Mouse (Mus musculus): Measurements from ENCODE around the gene Sp140.
"Not testable (repeated sequence)": the region's sequence is repeated elsewhere in the genome, so short reads cannot be mapped to it uniquely, and the experiment has no call there.

Gene Sp140

DNA sequence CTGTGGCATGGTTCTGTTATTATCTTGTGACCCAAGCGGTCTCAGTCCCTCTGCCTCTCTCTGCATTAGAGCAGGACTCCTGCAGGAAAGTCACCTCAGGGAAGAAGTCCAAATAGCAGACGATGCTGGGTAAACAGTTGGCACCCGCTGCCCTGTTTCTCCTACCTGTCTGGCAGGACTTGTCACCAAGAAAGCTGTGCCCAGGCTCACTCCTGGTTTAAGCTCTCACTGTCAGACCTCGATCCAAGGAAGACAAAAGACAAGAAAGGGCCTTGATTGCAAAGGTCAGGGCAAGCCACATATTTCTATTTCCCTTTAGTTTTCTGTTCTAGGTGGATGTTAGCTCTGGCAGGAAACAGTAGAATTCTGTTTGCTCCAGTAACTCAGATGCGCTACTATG lies 50.3 kb downstream of the Sp140 start:
- DNase-seq: not testable (repeated sequence)

DNA sequence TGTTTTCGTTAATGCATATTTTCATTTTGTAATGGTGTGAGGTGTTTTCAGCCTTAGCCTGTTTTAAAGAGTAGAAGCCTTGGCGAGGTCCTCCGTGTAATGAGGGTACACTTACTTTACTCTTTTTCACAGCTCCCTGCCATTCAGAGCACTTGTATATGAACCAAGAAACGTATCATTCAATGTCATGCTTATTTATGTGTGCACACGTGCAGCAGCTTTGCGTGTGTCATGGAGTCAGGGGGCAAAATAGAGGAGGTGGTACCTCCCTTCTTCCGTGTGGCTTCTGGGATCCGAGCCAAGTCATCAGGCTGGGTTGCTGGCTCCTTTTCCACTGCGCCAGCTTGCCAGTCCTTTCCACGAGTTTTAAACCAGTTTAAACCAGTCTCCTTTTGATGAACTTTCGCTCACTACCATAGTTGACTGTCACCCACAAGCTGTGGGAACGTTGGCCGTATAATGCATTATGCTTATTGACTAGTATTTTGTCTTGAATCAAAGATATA lies 51.6 kb downstream of the Sp140 start:
- DNase-seq: not testable (repeated sequence)

DNA sequence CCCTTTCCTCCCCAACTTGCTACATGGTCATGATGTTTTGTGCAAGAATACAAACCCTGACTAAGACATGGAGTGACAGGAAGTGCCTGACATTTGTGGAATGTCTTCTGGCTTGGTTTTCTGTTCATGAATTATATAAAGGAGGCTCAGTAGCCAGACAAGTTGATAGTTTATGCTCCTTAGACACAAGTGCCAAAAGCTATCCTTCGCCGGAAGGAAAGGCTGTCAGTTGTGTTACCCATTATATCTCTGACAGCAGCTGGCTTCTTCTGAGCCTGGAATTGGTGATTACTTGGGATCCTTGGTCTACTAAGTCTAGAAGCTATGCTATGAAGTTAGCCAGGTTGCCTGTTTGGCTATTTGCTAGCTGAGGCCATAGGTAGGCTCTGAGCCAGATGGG lies 57.0 kb downstream of the Sp140 start:
- DNase-seq: not testable (repeated sequence)

DNA sequence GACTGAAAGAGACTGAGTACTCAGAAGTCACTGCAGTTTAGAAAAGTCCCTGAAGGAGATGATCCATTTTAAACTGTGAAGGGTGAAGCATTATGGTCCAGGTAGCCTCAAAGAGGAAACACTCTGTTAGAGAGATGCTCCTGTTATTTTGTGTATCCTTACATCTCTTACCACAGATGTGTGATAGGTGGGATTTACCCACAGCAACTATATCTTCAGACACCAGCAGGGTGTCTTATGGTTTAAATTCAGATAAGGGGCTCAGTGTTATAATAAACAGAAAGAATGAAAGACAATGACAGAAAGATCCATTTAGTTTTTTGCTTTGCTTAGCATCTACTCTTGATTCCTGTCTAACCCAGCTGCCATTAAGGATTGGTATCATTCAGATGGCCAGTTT lies 64.1 kb downstream of the Sp140 start:
- no peak for DNase-seq

DNA sequence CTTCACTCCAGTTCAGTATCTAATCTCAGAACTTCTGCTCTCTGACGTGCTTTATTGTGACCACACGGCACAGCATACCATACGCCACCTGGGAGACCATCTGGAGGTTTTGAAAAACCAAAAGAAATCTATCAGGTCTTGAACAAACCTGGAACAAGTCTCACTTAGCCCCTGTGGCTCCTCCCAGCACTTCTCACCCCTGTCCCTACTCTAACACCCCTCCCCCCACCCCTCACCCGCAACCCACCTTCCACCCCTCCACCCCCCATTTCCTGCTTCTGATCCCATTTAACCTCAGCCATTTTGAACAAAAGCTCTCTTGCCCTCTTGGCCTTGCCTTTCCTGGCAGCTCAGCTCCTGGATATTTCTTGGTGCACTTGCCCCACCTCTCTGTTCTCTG lies 80.0 kb downstream of the Sp140 start:
- no peak for DNase-seq

DNA sequence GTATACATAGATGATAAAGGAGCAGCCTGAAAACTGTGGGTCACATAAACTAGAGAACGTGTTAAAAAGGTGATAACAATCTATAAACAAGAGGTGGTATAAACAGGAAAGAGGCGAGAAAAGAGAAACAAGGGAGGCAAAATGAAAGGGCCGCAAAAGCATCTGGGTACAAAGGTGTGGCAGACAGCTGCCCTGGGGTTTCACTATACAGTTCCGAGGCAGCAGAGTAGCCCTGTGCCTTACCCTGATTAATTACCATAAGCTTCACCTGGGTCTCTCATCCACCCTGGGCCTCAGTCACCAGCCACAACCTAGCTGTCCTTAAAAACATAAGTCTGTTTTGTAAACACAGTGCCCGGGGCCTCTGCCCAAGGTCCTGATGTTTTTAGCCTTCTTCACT lies 86.5 kb downstream of the Sp140 start:
- DNase-seq: no peak

DNA sequence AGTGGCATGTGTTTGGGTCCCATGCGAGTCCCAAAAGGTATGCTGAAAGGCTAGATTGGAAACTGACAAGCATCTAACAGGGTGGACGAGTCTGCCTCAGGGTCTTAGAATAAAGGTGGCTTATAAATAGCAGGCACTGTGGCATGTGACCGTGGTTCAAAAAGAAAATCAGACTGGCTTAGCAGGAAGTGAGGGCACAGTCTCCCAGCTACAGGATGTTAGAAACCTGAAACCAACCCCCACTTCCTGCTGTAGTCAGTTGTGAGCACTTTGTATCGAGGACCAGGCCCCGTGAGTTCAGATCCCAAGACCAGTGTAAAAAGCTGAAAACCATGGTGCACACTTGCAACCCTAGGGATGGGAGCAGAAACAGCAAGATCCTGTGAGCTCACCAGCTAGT lies 87.2 kb downstream of the Sp140 start:
- DNase-seq: no peak

DNA sequence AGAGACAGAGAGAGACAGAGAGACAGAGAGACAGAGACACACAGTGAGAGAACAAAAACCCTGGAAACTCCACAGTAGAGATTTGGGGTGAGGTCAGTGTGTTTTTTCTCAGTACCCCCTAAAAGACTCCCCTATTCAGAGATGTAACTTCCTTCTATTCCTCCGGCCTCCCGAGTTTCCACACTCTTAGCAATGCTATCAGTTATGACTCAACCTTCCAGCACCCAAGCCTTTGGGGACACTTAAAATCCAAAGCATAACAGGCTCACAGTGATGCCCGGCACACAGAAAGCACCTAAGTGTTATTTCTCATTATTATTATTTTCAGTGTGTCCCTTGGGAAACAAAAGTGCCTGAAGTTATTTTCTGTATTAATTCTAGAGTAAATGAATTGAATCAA lies 90.4 kb downstream of the Sp140 start:
- DNase-seq: no peak

DNA sequence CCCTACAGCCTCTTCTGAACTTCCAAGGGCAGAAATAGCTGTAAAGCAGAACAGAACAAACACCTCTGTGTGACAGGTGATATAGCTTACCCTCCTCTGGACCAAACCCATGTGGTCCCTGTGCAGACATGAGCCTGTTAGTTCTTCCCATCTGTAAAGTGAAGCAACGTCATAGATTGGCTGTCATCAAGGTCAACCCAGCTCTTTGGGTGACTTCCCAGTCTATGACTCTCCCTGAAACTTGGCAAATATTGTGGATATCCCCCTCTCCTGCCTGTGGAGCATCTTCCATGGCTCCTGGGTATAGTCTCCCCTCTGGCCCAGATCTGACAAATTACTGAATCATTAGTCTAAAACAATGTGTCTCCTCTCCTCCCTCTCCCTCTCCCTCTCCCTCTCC lies 92.1 kb downstream of the Sp140 start:
- DNase-seq: no peak

DNA sequence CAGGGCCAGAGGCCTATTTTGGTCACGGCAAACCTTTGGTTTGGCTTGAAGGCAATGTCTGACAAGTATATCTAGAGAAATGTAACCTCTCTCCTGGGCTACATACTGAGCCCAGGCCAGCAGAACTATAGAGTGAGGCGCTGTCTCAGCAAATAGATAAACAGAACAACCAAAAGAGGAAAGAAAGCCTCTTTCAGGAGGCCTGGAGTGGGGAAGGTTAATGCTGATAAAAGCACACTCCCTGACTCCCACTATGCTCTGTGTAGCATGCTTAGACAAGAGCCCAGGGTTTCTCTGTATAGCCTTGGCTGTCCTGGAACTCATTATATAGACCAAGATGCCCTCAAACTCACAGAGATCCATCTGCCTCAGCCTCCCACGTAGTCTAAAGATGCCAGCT lies 93.1 kb downstream of the Sp140 start:
- no peak for DNase-seq
